Mouse (Mus musculus): ENCODE measurements around the gene Snd1. TPM values are rescaled to one million over a fixed set of nuclear protein-coding genes. Genes with fewer than 3 reads are reported as not detected.

The Snd1 gene
- polyA plus RNA-seq, 1 experiment from 2014 or later: 120 TPM

- 79% methylated on average over 1 of the region's 1 CpGs for WGBS
- no peak for DNase-seq (ENCODE audit: low spot score)
- no peak overlapping the region for H3K4me3 ChIP-seq (ENCODE audit: low read depth, low read length)
- ATAC-seq (ENCODE audit: insufficient number of reproducible peaks, low FRiP score, low TSS enrichment, low read depth): no peak
- no peaks in the 10 kb centered on the region for H3K36me3 ChIP-seq (ENCODE audit: control insufficient read depth, insufficient read depth, low read length)
- no peaks in the 10 kb centered on the region for H3K27me3 ChIP-seq (ENCODE audit: control insufficient read depth, insufficient read depth, low read length)
- no peak overlapping the region for H3K27ac ChIP-seq (replicated peaks; ENCODE audit: low read depth, low read length)
- H3K9ac ChIP-seq (ENCODE audit: low read length): no peak overlapping the region
- no peak overlapping the region for H3K4me2 ChIP-seq (ENCODE audit: low read depth, severe bottlenecking)
- 0 out of 2 replicates have a peak, but pooled peaks cover 3% of the 10 kb centered on the region for H3K4me1 ChIP-seq (ENCODE audit: control insufficient read depth, insufficient read depth, low read length)
- no peaks in the 10 kb centered on the region for H3K9me3 ChIP-seq (ENCODE audit: control insufficient read depth, low read length)
These were observed 120.3 kb downstream of the Snd1 start for GRCm38 (mm10) chr6:28595231-28595630.

- H3K4me3 ChIP-seq (ENCODE audit: low read depth, low read length): no peak overlapping the region
- no peak overlapping the region for H3K27ac ChIP-seq (replicated peaks; ENCODE audit: low read depth, low read length)
- no peaks in the 10 kb centered on the region for H3K9me3 ChIP-seq (ENCODE audit: control insufficient read depth, low read length)
- H3K4me1 ChIP-seq (ENCODE audit: control insufficient read depth, insufficient read depth, low read length): 0 out of 2 replicates have a peak, but pooled peaks cover 3% of the 10 kb centered on the region
- DNase-seq (ENCODE audit: low spot score) (no peak), ATAC-seq (ENCODE audit: insufficient number of reproducible peaks, low FRiP score, low TSS enrichment, low read depth) (no peak)
- no peak overlapping the region for H3K4me2 ChIP-seq (ENCODE audit: low read depth, severe bottlenecking)
- H3K9ac ChIP-seq (ENCODE audit: low read length): no peak overlapping the region
- WGBS: 93% methylated on average over 5 of the region's 5 CpGs
- no peaks in the 10 kb centered on the region for H3K27me3 ChIP-seq (ENCODE audit: control insufficient read depth, insufficient read depth, low read length)
- no peaks in the 10 kb centered on the region for H3K36me3 ChIP-seq (ENCODE audit: control insufficient read depth, insufficient read depth, low read length)
These were observed 122.3 kb downstream of the Snd1 start for GRCm38 (mm10) chr6:28597266-28597665.

- H3K27ac ChIP-seq (replicated peaks; ENCODE audit: low read depth, low read length): no peak overlapping the region
- H3K27me3 ChIP-seq (ENCODE audit: control insufficient read depth, insufficient read depth, low read length): no peaks in the 10 kb centered on the region
- no peak overlapping the region for H3K4me2 ChIP-seq (ENCODE audit: low read depth, severe bottlenecking)
- 94% methylated on average over 5 of the region's 5 CpGs for WGBS
- H3K4me1 ChIP-seq (ENCODE audit: control insufficient read depth, insufficient read depth, low read length): 0 out of 2 replicates have a peak, but pooled peaks cover 3% of the 10 kb centered on the region
- H3K36me3 ChIP-seq (ENCODE audit: control insufficient read depth, insufficient read depth, low read length): no peaks in the 10 kb centered on the region
- DNase-seq (ENCODE audit: low spot score) (no peak), ATAC-seq (ENCODE audit: insufficient number of reproducible peaks, low FRiP score, low TSS enrichment, low read depth) (no peak)
- no peak overlapping the region for H3K9ac ChIP-seq (ENCODE audit: low read length)
- no peaks in the 10 kb centered on the region for H3K9me3 ChIP-seq (ENCODE audit: control insufficient read depth, low read length)
- H3K4me3 ChIP-seq (ENCODE audit: low read depth, low read length): no peak overlapping the region
These were observed 124.2 kb downstream of the Snd1 start for GRCm38 (mm10) chr6:28599120-28599519.

- 0 out of 2 replicates have a peak, but pooled peaks cover 3% of the 10 kb centered on the region for H3K4me1 ChIP-seq (ENCODE audit: control insufficient read depth, insufficient read depth, low read length)
- no peak overlapping the region for H3K4me3 ChIP-seq (ENCODE audit: low read depth, low read length)
- H3K9ac ChIP-seq (ENCODE audit: low read length): no peak overlapping the region
- ATAC-seq (ENCODE audit: insufficient number of reproducible peaks, low FRiP score, low TSS enrichment, low read depth) (no peak), DNase-seq (ENCODE audit: low spot score) (no peak)
- no peaks in the 10 kb centered on the region for H3K27me3 ChIP-seq (ENCODE audit: control insufficient read depth, insufficient read depth, low read length)
- H3K36me3 ChIP-seq (ENCODE audit: control insufficient read depth, insufficient read depth, low read length): no peaks in the 10 kb centered on the region
- no peak overlapping the region for H3K4me2 ChIP-seq (ENCODE audit: low read depth, severe bottlenecking)
- no peak overlapping the region for H3K27ac ChIP-seq (replicated peaks; ENCODE audit: low read depth, low read length)
- no peaks in the 10 kb centered on the region for H3K9me3 ChIP-seq (ENCODE audit: control insufficient read depth, low read length)
These were observed 125.5 kb downstream of the Snd1 start for GRCm38 (mm10) chr6:28600404-28600803.

- Histone ChIP-seq H3K27ac (replicated peaks; ENCODE audit: low read depth, low read length) (no peak overlapping the region), H3K27me3 (ENCODE audit: control insufficient read depth, insufficient read depth, low read length) (no peaks in the 10 kb centered on the region), H3K9ac (ENCODE audit: low read length) (no peak overlapping the region), H3K9me3 (ENCODE audit: control insufficient read depth, low read length) (no peaks in the 10 kb centered on the region), H3K4me2 (ENCODE audit: low read depth, severe bottlenecking) (no peak overlapping the region), H3K4me1 (ENCODE audit: control insufficient read depth, insufficient read depth, low read length) (0 out of 2 replicates have a peak, but pooled peaks cover 3% of the 10 kb centered on the region), H3K4me3 (ENCODE audit: low read depth, low read length) (no peak overlapping the region), H3K36me3 (ENCODE audit: control insufficient read depth, insufficient read depth, low read length) (no peaks in the 10 kb centered on the region)
- no peak for ATAC-seq (ENCODE audit: insufficient number of reproducible peaks, low FRiP score, low TSS enrichment, low read depth)
- no peak for DNase-seq (ENCODE audit: low spot score)
- 73% methylated on average over 3 of the region's 3 CpGs for WGBS
These were observed 128.5 kb downstream of the Snd1 start for GRCm38 (mm10) chr6:28603401-28603800.

- H3K27ac ChIP-seq (replicated peaks; ENCODE audit: low read depth, low read length): no peak overlapping the region
- H3K36me3 ChIP-seq (ENCODE audit: control insufficient read depth, insufficient read depth, low read length): no peaks in the 10 kb centered on the region
- 0 out of 2 replicates have a peak, but pooled peaks cover 3% of the 10 kb centered on the region for H3K4me1 ChIP-seq (ENCODE audit: control insufficient read depth, insufficient read depth, low read length)
- no peaks in the 10 kb centered on the region for H3K9me3 ChIP-seq (ENCODE audit: control insufficient read depth, low read length)
- DNase-seq (ENCODE audit: low spot score): no peak
- ATAC-seq (ENCODE audit: insufficient number of reproducible peaks, low FRiP score, low TSS enrichment, low read depth): no peak
- 81% methylated on average over 3 of the region's 3 CpGs for WGBS
- no peak overlapping the region for H3K4me2 ChIP-seq (ENCODE audit: low read depth, severe bottlenecking)
- H3K4me3 ChIP-seq (ENCODE audit: low read depth, low read length): no peak overlapping the region
- H3K27me3 ChIP-seq (ENCODE audit: control insufficient read depth, insufficient read depth, low read length): no peaks in the 10 kb centered on the region
- H3K9ac ChIP-seq (ENCODE audit: low read length): no peak overlapping the region
These were observed 128.9 kb downstream of the Snd1 start for GRCm38 (mm10) chr6:28603823-28604222.

- Histone ChIP-seq H3K27me3 (ENCODE audit: control insufficient read depth, insufficient read depth, low read length) (no peaks in the 10 kb centered on the region), H3K4me3 (ENCODE audit: low read depth, low read length) (no peak overlapping the region), H3K27ac (replicated peaks; ENCODE audit: low read depth, low read length) (no peak overlapping the region), H3K4me2 (ENCODE audit: low read depth, severe bottlenecking) (no peak overlapping the region), H3K4me1 (ENCODE audit: control insufficient read depth, insufficient read depth, low read length) (no peaks in the 10 kb centered on the region), H3K9me3 (ENCODE audit: control insufficient read depth, low read length) (no peaks in the 10 kb centered on the region), H3K9ac (ENCODE audit: low read length) (no peak overlapping the region), H3K36me3 (ENCODE audit: control insufficient read depth, insufficient read depth, low read length) (no peaks in the 10 kb centered on the region)
- DNase-seq (ENCODE audit: low spot score) (no peak), ATAC-seq (ENCODE audit: insufficient number of reproducible peaks, low FRiP score, low TSS enrichment, low read depth) (no peak)
- 82% methylated on average over 4 of the region's 4 CpGs for WGBS
These were observed 134.4 kb downstream of the Snd1 start for GRCm38 (mm10) chr6:28609291-28609690.

GRCm38 (mm10) chr6:28610127-28610526, 135.2 kb downstream of the Snd1 start:
- ATAC-seq (ENCODE audit: insufficient number of reproducible peaks, low FRiP score, low TSS enrichment, low read depth) (no peak), DNase-seq (ENCODE audit: low spot score) (no peak)
- no peaks in the 10 kb centered on the region for H3K27me3 ChIP-seq (ENCODE audit: control insufficient read depth, insufficient read depth, low read length)
- H3K9ac ChIP-seq (ENCODE audit: low read length): no peak overlapping the region
- H3K4me1 ChIP-seq (ENCODE audit: control insufficient read depth, insufficient read depth, low read length): no peaks in the 10 kb centered on the region
- 91% methylated on average over 1 of the region's 1 CpGs for WGBS
- H3K36me3 ChIP-seq (ENCODE audit: control insufficient read depth, insufficient read depth, low read length): no peaks in the 10 kb centered on the region
- no peak overlapping the region for H3K4me3 ChIP-seq (ENCODE audit: low read depth, low read length)
- H3K27ac ChIP-seq (replicated peaks; ENCODE audit: low read depth, low read length): no peak overlapping the region
- H3K4me2 ChIP-seq (ENCODE audit: low read depth, severe bottlenecking): no peak overlapping the region
- no peaks in the 10 kb centered on the region for H3K9me3 ChIP-seq (ENCODE audit: control insufficient read depth, low read length)

- no peak for DNase-seq (ENCODE audit: low spot score)
- Histone ChIP-seq H3K4me1 (ENCODE audit: control insufficient read depth, insufficient read depth, low read length) (no peaks in the 10 kb centered on the region), H3K27ac (replicated peaks; ENCODE audit: low read depth, low read length) (no peak overlapping the region), H3K9ac (ENCODE audit: low read length) (no peak overlapping the region), H3K9me3 (ENCODE audit: control insufficient read depth, low read length) (no peaks in the 10 kb centered on the region), H3K4me3 (ENCODE audit: low read depth, low read length) (no peak overlapping the region), H3K36me3 (ENCODE audit: control insufficient read depth, insufficient read depth, low read length) (no peaks in the 10 kb centered on the region), H3K4me2 (ENCODE audit: low read depth, severe bottlenecking) (no peak overlapping the region), H3K27me3 (ENCODE audit: control insufficient read depth, insufficient read depth, low read length) (no peaks in the 10 kb centered on the region)
- 90% methylated on average over 4 of the region's 4 CpGs for WGBS
- no peak for ATAC-seq (ENCODE audit: insufficient number of reproducible peaks, low FRiP score, low TSS enrichment, low read depth)
These were observed 138.5 kb downstream of the Snd1 start for GRCm38 (mm10) chr6:28613441-28613840.
